Mouse (Mus musculus): ENCODE measurements around the gene Gm49510. TPM values are rescaled to one million over a fixed set of nuclear protein-coding genes. Genes with fewer than 3 reads are reported as not detected.

Gene Gm49510
- polyA plus RNA-seq (2015; fragmentation: Nextera tagmentation; extraction: Ambion mirVana): 0.10 and 0.24 TPM in 2 replicates

GRCm38 (mm10) chr15:78899409-78899739 is at the start of gene Gm49510:
Gene Gm49510 (plus strand): TSS chr15:78899667.

GRCm38 (mm10) chr15:78855303-78855965 is 44.0 kb upstream of the Gm49510 start, which contains the start of gene Lgals2:
Gene Lgals2 (minus strand): TSS chr15:78855529.

GRCm38 (mm10) chr15:78876991-78877809 is 22.3 kb upstream of the Gm49510 start, which contains the start of gene Gga1:
Gene Gga1 (plus strand): TSS chr15:78877190.

GRCm38 (mm10) chr15:78899740-78900584 is 495 bp downstream of the Gm49510 start, which contains the start of gene Sh3bp1:
Gene Sh3bp1 (plus strand): TSS chr15:78899768.

GRCm38 (mm10) chr15:78913632-78914090 is 14.2 kb downstream of the Gm49510 start, which contains the start of gene Pdxp:
Gene Pdxp (plus strand): TSS chr15:78913919.

GRCm38 (mm10) chr15:78926021-78926919 is 26.8 kb downstream of the Gm49510 start, which contains the start of gene Lgals1:
Gene Lgals1 (plus strand): TSS chr15:78926725.

GRCm38 (mm10) chr15:78934784-78935320 is 35.4 kb downstream of the Gm49510 start, which contains the start of gene Nol12:
Gene Nol12 (plus strand): TSS chr15:78934933.

GRCm38 (mm10) chr15:78947657-78948056 is 48.2 kb downstream of the Gm49510 start, which contains the start of gene Triobp:
Gene Triobp (plus strand): TSS chr15:78947724.

Small RNAs within 50 kb of the gene (microRNA-seq; reads per million reads assigned to microRNA genes)
- not detected for gene Mir6955 (ENCODE audit: borderline replicate concordance, insufficient number of aligned reads)

Other genes with a start within 250 kb of the Gm49510 start
- 0.25 and 0.41 TPM in 2 replicates for gene Elfn2, start 180.9 kb upstream of the Gm49510 start, polyA plus RNA-seq (2015; fragmentation: Nextera tagmentation; extraction: Ambion mirVana)
- gene Mfng, start 126.2 kb upstream of the Gm49510 start, polyA plus RNA-seq (2015; fragmentation: Nextera tagmentation; extraction: Ambion mirVana): 8.0 and 14.8 TPM in 2 replicates
- 1.8 and 3.0 TPM in 2 replicates for gene Card10, start 96.6 kb upstream of the Gm49510 start, polyA plus RNA-seq (2015; fragmentation: Nextera tagmentation; extraction: Ambion mirVana)
- 26.0 and 39.0 TPM in 2 replicates for gene Cdc42ep1, start 57.0 kb upstream of the Gm49510 start, polyA plus RNA-seq (2015; fragmentation: Nextera tagmentation; extraction: Ambion mirVana)
- gene Lgals2, start 44.1 kb upstream of the Gm49510 start, polyA plus RNA-seq (2015; fragmentation: Nextera tagmentation; extraction: Ambion mirVana): 5.1 and 5.2 TPM in 2 replicates
- 25.8 and 36.2 TPM in 2 replicates for gene Gga1, start 22.5 kb upstream of the Gm49510 start, polyA plus RNA-seq (2015; fragmentation: Nextera tagmentation; extraction: Ambion mirVana)
- 17.5 and 18.7 TPM in 2 replicates for gene Sh3bp1, start 101 bp downstream of the Gm49510 start, polyA plus RNA-seq (2015; fragmentation: Nextera tagmentation; extraction: Ambion mirVana)
- 12.9 and 20.5 TPM in 2 replicates for gene Pdxp, start 14.3 kb downstream of the Gm49510 start, polyA plus RNA-seq (2015; fragmentation: Nextera tagmentation; extraction: Ambion mirVana)
- gene Lgals1, start 27.1 kb downstream of the Gm49510 start, polyA plus RNA-seq (2015; fragmentation: Nextera tagmentation; extraction: Ambion mirVana): 1,077 and 1,829 TPM in 2 replicates
- gene Nol12, start 35.3 kb downstream of the Gm49510 start, polyA plus RNA-seq (2015; fragmentation: Nextera tagmentation; extraction: Ambion mirVana): 44.6 and 49.4 TPM in 2 replicates
- 55.0 and 55.2 TPM in 2 replicates for gene Triobp, start 48.1 kb downstream of the Gm49510 start, polyA plus RNA-seq (2015; fragmentation: Nextera tagmentation; extraction: Ambion mirVana)
- gene H1f0, start 128.8 kb downstream of the Gm49510 start, polyA plus RNA-seq (2015; fragmentation: Nextera tagmentation; extraction: Ambion mirVana): 516 and 524 TPM in 2 replicates
- 0.21 TPM in 1 of 2 replicates, not detected in the other for gene Galr3, start 142.2 kb downstream of the Gm49510 start, polyA plus RNA-seq (2015; fragmentation: Nextera tagmentation; extraction: Ambion mirVana)
- 28.3 and 34.6 TPM in 2 replicates for gene Ankrd54, start 163.2 kb downstream of the Gm49510 start, polyA plus RNA-seq (2015; fragmentation: Nextera tagmentation; extraction: Ambion mirVana)
- gene Eif3l, start 175.5 kb downstream of the Gm49510 start, polyA plus RNA-seq (2015; fragmentation: Nextera tagmentation; extraction: Ambion mirVana): 96.0 and 149 TPM in 2 replicates
- 7.4 and 8.5 TPM in 2 replicates for gene Micall1, start 209.2 kb downstream of the Gm49510 start, polyA plus RNA-seq (2015; fragmentation: Nextera tagmentation; extraction: Ambion mirVana)
- 357 and 410 TPM in 2 replicates for gene Polr2f, start 241.3 kb downstream of the Gm49510 start, polyA plus RNA-seq (2015; fragmentation: Nextera tagmentation; extraction: Ambion mirVana)
- 14.0 and 14.2 TPM in 2 replicates for gene 1700088E04Rik, start 241.6 kb downstream of the Gm49510 start, polyA plus RNA-seq (2015; fragmentation: Nextera tagmentation; extraction: Ambion mirVana)